Mouse (Mus musculus): ENCODE results near the gene Stab1. TPM values are rescaled to one million over a fixed set of nuclear protein-coding genes. Genes with fewer than 3 reads are reported as not detected.

Stab1 gene
- polyA plus RNA-seq, 1 experiment from 2014 or later = 241 TPM

DNA sequence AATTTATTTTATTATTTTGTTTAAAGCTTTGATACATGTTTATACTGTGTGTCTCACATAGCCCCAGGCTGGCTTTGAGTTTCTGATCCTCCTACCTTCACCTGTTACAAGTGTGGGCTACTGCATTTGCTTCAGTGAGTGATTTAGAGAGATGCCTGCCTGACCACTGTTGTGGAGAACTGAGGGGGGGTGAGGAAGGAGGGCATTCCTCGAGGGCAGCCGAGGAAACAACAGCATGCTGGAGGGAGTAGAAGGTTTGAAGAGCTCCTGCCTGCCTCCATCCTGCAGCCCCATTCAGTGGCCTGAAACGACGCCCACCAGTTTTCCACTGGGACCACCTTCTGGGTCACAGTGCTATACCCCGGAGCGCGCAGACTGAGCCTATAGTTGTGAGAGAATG lies 3.0 kb downstream of the Stab1 start:
- Histone ChIP-seq H3K79me2 (ENCODE audit: inconsistent target) (peaks cover 97% of the 10 kb centered on the region), H3K4me3 (ENCODE audit: inconsistent target) (peak overlapping the region; percentile 52; the same call in 1 of the 2 replicates), H3K36me3 (ENCODE audit: inconsistent target) (0 out of 2 replicates have a peak, but pooled peaks cover 14% of the 10 kb centered on the region), H3K27ac (peak overlapping the region; percentile 100)
- 38% methylated on average over 7 of the region's 7 CpGs for WGBS (ENCODE audit: missing documents)

DNA sequence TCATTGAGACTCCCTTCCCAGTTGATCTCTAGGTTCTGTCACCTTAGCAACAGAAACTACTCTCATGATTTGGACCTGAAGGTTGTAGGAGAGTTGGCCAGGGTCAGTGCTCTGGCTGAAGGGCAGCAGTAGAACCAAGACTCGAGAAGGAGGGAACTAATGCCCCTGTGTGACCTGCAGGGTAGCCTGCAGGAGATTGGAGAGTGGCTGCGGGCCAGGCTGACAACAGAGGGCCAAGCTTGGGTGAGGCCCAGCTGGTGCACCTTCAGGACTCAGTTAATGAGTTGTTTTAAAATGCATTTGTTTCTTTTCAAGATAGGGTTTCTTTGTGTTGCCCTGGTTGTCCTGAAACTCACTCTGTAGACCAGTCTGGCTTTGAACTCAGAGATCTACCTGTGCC lies 3.4 kb downstream of the Stab1 start:
- Histone ChIP-seq H3K27ac (peak overlapping the region; percentile 100), H3K36me3 (ENCODE audit: inconsistent target) (peaks cover 14% of the 10 kb centered on the region; the same call in 1 of the 2 replicates), H3K4me3 (ENCODE audit: inconsistent target) (peak overlapping the region; percentile 52; the same call in 1 of the 2 replicates), H3K79me2 (ENCODE audit: inconsistent target) (peaks cover 97% of the 10 kb centered on the region)
- WGBS (ENCODE audit: missing documents) = 63% methylated on average over 2 of the region's 2 CpGs

DNA sequence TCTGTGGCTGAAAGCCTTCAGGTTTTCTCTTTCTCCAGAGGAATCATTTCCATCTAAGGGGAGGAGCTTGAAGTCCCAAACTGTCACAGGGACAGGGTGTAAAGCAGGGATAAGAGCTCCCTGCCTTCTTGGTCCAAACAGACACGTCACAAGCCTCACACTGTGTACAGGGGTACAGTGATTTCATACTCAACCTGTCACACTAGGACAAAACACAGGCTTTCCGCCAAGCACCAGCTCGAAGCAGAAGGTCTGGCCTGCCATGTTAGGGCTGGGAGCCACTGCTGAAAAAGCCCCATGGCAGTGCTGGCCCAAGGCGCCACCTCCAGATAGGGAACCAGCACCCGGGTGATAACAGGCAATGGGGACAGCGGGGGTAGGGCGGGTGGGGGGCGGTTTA lies 4.4 kb downstream of the Stab1 start:
- WGBS (ENCODE audit: missing documents) = 83% methylated on average over 8 of the region's 8 CpGs
- Histone ChIP-seq H3K4me3 (ENCODE audit: inconsistent target) (no peak overlapping the region), H3K36me3 (ENCODE audit: inconsistent target) (peaks cover 19% of the 10 kb centered on the region; the same call in 1 of the 2 replicates), H3K79me2 (ENCODE audit: inconsistent target) (peaks cover 97% of the 10 kb centered on the region), H3K27ac (peak overlapping the region; percentile 100)

DNA sequence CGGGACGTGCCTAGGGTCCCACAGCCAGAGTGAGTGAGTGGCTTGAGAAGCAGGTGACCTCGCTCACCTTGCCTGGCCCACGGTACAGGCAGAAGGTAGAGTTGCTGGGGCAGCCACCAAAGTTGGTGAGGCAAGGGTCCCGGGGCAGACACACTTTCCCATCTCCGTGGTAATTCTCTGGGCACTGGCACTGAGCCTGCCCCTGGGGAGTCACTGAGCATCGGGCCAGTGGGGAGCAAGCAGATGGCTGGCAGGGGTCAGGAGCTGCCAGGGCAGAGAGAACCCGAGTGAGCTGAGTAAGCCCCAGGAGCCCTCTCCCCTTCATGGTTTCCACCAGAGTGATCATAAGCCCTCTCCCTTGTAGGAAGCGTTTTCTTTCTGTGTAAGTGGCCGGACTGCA lies 6.8 kb downstream of the Stab1 start:
- WGBS (ENCODE audit: missing documents) = 96% methylated on average over 10 of the region's 10 CpGs
- H3K4me3 ChIP-seq (ENCODE audit: inconsistent target) = peak overlapping the region; percentile 55
- H3K27ac ChIP-seq = peak overlapping the region; percentile 100
- H3K36me3 ChIP-seq (ENCODE audit: inconsistent target) = peaks cover 40% of the 10 kb centered on the region
- H3K79me2 ChIP-seq (ENCODE audit: inconsistent target) = peaks cover 97% of the 10 kb centered on the region

DNA sequence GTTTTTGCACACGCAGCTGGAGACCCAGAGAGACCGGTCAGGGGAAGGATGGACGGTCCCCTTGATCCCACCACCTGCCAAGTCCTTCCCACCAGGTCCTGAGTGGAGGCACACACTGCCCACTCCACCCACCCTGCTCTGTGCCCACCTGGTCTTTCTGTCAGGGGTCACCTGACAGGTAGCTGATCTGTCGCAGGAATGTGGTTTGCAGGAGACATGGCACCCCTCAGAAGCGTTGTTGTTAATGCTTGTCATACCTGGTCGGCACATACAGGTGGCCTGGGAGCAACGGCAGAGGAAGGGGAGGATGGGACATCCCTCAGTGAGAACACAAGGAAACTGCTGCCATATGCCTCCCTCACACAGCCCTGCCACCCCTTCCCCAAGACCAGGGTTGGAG lies 7.2 kb downstream of the Stab1 start:
- H3K36me3 ChIP-seq (ENCODE audit: inconsistent target) = peaks cover 42% of the 10 kb centered on the region
- peaks cover 97% of the 10 kb centered on the region for H3K79me2 ChIP-seq (ENCODE audit: inconsistent target)
- peak overlapping the region; percentile 55 for H3K4me3 ChIP-seq (ENCODE audit: inconsistent target)
- peak overlapping the region; percentile 100 for H3K27ac ChIP-seq
- WGBS (ENCODE audit: missing documents) = 95% methylated on average over 7 of the region's 7 CpGs

DNA sequence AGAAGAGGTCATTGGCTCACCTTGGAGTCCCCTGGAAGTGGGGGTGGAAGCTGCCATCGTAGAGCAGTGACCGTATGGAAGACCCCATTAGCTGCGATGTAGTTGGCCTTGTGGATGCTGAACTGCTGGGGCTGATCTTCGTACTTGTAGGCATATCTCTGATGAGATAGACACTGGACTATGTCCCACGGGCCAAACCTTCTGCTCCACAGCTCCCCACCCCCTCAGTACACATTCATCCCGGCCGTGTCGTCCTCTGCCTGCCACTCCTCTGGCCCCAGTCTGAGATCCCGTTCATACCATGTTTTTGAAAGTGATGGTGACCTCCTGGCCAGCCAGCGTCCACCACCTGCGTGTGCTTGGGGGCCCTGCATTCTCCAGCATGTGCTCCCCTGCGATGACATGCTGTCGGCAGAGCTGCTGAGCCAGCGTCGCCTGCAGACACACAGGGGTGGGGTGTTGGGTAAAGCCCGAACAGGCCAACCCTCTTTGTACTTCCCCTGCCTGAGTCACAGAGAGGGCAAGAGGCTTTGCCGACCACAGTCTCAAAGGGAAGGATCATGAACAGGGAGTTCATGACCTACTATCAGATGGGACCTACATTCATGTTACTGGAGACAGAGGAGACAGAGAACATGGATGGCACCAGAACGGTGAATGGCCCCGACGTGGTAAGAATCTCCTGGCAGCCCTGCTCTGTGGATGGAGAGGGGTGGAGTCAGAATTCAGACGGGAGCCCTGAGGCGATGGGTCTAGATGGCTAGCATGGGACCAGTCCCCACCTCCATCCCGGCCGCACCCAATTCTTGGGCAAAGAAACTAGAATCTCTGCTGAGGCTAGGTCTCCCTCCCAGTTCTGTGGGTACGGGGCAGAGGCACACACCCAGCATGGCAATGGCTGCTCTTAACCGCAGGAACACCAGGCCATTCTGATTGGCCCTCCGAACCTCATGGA lies 8.0 kb downstream of the Stab1 start:
- H3K4me3 ChIP-seq (ENCODE audit: inconsistent target) = peak overlapping the region; percentile 55
- 53% methylated on average over 26 of the region's 27 CpGs for WGBS (ENCODE audit: missing documents)
- peaks cover 50% of the 10 kb centered on the region for H3K36me3 ChIP-seq (ENCODE audit: inconsistent target)
- H3K27ac ChIP-seq = peak overlapping the region; percentile 100
- peaks cover 97% of the 10 kb centered on the region for H3K79me2 ChIP-seq (ENCODE audit: inconsistent target)

DNA sequence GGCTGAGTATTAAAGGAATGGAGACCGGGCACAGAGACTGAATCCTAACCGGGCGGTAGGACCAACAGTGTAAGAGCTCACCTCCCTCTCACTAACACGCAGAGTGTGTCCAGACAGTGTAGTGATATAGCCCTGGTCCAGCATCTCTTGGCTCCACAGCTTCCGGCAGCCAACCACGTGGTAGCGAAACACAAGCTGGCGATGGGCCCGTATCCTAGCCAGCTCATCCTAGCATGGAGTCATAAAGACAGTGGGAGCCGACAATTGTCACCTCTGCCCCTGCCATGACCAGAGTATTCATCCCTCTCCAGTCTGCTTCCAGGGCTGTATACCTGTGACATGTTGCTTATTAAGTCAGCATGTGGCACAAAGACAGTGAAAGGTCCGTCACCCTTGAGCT lies 22.7 kb downstream of the Stab1 start:
- H3K4me3 ChIP-seq (ENCODE audit: inconsistent target) = no peak overlapping the region
- 92% methylated on average over 8 of the region's 11 CpGs for WGBS (ENCODE audit: missing documents)
- H3K27ac ChIP-seq = no peak overlapping the region
- H3K79me2 ChIP-seq (ENCODE audit: inconsistent target) = peaks cover 35% of the 10 kb centered on the region; the same call in 1 of the 2 replicates
- H3K36me3 ChIP-seq (ENCODE audit: inconsistent target) = peaks cover 100% of the 10 kb centered on the region

DNA sequence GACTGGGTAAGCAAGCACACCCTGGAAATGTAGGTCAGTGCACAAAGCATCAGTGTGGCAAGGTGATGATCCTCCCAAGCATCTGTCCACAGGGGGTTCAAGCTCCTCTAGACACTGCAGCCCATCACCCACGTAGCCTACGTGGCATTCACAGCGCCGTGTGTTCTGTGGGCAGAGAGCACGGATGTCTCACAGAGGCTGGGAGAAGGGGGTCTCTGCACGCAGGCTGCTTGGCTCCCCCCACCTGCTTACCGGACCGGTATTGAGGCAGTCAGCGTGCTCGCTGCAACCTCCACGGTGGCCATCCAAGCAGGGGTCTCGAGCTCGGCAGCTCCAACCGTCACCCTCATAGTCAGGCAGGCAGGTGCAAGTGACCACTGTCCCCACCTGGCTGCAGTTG lies 27.4 kb downstream of the Stab1 start:
- WGBS (ENCODE audit: missing documents) = 95% methylated on average over 14 of the region's 14 CpGs
- H3K79me2 ChIP-seq (ENCODE audit: inconsistent target) = no peaks in the 10 kb centered on the region; the same call in 1 of the 2 replicates
- H3K27ac ChIP-seq = no peak overlapping the region
- peaks cover 90% of the 10 kb centered on the region for H3K36me3 ChIP-seq (ENCODE audit: inconsistent target)
- no peak overlapping the region for H3K4me3 ChIP-seq (ENCODE audit: inconsistent target)

DNA sequence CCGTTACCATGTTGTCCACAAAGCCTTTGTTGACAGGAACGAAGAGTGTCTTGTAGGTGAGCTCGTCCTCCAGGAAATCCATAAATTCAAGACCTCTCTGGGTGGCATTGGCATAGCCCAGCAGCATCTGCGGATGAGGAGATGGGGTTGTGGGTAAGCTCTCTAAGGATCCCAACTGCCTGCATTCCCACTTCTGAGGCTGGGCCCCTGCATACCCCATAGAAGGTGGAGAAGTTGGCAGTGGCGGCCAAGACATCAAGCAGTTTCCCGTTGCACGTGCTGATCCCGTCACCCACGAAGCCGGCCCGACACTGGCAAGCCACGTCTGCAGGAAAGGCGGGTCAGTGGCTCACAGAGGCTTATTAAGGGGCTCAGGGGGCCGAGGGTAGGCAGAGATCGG lies 28.3 kb downstream of the Stab1 start:
- H3K4me3 ChIP-seq (ENCODE audit: inconsistent target) = no peak overlapping the region

DNA sequence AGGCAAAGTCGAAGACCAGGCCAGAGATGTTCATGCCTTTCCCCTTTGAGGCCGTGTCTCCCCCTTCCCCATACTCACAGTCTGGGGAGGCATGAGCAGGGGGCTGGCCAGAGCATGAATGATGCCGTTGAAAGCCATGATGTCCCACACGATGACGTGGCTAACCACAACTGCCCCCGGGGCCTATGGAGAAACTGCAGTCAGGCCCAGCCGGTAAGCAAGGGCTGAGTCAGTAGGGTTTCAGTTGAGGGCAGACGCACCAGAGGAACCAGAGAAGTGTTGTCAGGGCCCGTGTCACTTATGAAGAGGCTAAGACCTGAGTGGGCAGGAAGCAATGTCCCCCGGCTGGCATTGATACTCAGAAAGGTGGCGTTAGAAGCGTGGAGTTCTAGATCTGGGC lies 28.8 kb downstream of the Stab1 start:
- 33% methylated on average over 12 of the region's 12 CpGs for WGBS (ENCODE audit: missing documents)
- H3K79me2 ChIP-seq (ENCODE audit: inconsistent target) = no peaks in the 10 kb centered on the region
- no peak overlapping the region for H3K27ac ChIP-seq
- H3K4me3 ChIP-seq (ENCODE audit: inconsistent target) = no peak overlapping the region
- peaks cover 85% of the 10 kb centered on the region for H3K36me3 ChIP-seq (ENCODE audit: inconsistent target)

More for the DNA sequence above, 28.3 kb downstream of the Stab1 start:
- Histone ChIP-seq H3K27ac (no peak overlapping the region), H3K36me3 (ENCODE audit: inconsistent target) (peaks cover 89% of the 10 kb centered on the region), H3K79me2 (ENCODE audit: inconsistent target) (no peaks in the 10 kb centered on the region; the same call in 1 of the 2 replicates)
- 96% methylated on average over 13 of the region's 15 CpGs for WGBS (ENCODE audit: missing documents)

DNA sequence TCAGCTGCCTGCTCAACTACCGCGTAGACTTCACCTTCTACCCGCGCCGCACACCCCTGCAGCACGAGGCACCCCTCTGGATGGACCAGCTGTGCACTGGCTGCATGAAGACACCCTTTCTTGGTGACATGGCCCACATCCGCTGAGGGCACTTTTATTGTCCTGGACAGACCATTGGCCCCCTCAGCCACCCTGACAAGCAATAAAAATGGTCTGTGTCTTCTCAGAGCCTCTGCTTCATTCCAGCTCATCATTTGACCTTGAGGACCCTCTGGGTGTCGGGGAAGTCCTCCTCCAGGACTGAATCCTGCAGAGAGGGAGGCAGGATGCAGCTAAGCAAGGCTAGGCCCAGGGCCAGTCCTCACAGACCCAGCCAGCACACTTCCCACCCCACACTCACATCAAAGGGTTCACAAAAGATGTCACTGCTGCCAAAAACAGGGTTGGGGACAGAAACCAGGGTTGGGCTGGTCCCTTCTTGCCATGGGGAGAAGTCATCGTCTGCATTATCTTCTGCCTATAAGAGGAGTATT lies 29.5 kb downstream of the Stab1 start:
- Histone ChIP-seq H3K4me3 (ENCODE audit: inconsistent target) (no peak overlapping the region), H3K27ac (no peak overlapping the region), H3K36me3 (ENCODE audit: inconsistent target) (peaks cover 78% of the 10 kb centered on the region), H3K79me2 (ENCODE audit: inconsistent target) (peaks cover 2% of the 10 kb centered on the region; the same call in 1 of the 2 replicates)
- 94% methylated on average over 9 of the region's 9 CpGs for WGBS (ENCODE audit: missing documents)

DNA sequence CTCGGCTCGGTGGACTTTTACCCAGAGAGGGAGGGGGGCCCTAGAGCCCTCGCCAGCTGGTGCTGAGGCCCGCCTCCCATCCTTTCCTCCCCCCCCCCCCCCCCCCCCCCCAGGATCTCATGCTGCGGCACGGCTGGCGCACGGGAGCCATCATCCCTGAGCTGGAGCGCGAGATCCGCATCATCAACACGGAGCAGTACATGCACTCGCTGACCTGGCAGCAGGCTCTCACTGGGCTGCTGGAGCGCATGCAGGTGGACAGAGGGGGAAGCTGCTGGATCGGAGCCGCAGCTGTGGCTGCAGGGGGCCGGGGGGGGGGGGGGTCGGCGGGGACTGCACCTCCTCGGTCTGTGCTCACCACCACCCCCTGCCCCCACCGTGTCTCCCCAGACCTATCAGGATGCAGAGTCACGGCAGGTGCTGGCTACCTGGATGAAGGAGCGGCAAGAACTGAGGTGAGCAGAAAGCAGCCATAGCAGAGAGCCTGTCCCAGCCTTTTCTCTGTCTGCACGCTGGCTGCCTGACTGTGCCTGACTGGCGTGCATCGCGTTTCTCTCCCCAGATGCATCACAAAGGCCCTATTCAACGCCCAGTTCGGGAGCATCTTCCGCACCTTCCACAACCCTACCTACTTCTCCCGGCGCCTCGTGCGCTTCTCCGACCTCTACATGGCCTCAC lies 30.1 kb downstream of the Stab1 start:
- 91% methylated on average over 19 of the region's 35 CpGs for WGBS (ENCODE audit: missing documents)
- H3K36me3 ChIP-seq (ENCODE audit: inconsistent target) = peaks cover 72% of the 10 kb centered on the region
- no peak overlapping the region for H3K4me3 ChIP-seq (ENCODE audit: inconsistent target)
- H3K79me2 ChIP-seq (ENCODE audit: inconsistent target) = peaks cover 8% of the 10 kb centered on the region; the same call in 1 of the 2 replicates
- no peak overlapping the region for H3K27ac ChIP-seq

DNA sequence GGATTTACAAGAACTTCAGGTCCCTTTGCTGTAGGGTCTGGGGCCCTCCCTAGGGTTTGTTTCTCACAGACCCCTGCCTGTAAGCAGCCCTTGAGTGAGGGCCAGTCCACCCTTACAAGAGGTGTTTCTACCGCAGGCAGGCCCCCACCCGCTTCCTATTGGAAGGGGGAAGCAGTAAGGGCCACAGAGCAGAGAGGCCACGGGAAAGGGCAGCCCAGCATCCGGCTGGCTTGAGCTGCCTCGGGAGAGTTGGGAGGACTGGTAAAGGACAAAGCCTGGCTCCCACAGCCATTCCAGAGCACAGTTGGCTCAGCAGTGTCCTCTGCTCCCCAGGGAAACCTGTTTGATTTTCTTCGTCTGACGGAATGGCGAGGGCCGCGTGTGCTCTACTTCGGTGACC lies 30.6 kb downstream of the Stab1 start:
- 93% methylated on average over 11 of the region's 11 CpGs for WGBS (ENCODE audit: missing documents)
- Histone ChIP-seq H3K79me2 (ENCODE audit: inconsistent target) (peaks cover 13% of the 10 kb centered on the region; the same call in 1 of the 2 replicates), H3K4me3 (ENCODE audit: inconsistent target) (no peak overlapping the region), H3K36me3 (ENCODE audit: inconsistent target) (peaks cover 66% of the 10 kb centered on the region), H3K27ac (no peak overlapping the region)

DNA sequence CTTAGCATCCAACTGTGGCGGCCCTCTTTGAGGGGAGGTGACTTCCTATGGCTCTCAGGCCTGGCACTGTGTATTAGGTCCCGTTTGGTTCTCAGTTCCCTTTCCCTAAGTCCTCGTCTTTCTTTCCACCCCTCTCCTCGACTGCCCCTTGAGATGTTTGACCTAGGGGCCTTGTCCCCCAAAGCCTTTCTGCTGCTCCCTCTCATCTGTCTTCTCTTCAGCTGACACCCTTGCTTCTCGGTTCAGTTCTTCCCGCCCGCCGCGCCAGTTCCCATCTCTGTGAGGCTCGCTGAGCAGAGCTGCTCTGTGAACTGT lies 31.2 kb downstream of the Stab1 start:
- Histone ChIP-seq H3K36me3 (ENCODE audit: inconsistent target) (peaks cover 61% of the 10 kb centered on the region), H3K79me2 (ENCODE audit: inconsistent target) (peaks cover 19% of the 10 kb centered on the region), H3K4me3 (ENCODE audit: inconsistent target) (no peak overlapping the region), H3K27ac (no peak overlapping the region)
- 73% methylated on average over 10 of the region's 10 CpGs for whole genome bisulfite sequencing (ENCODE audit: missing documents)
